Mouse (Mus musculus) kidney, adult 2 months (tissue): Measurements from ENCODE around the gene Caln1.

Experiments used
- CTCF ChIP-seq: fragments of 200-500 bp; conservative IDR thresholded peaks from 2 replicates; pipeline ENCODE4 v1.5.1; 2011; ENCODE audit warnings: low read depth, mild to moderate bottlenecking, control low read depth, low read length, moderate library complexity, mixed read lengths; ENCODE audit not compliant: insufficient read depth, insufficient read length
- POLR2A ChIP-seq: fragments of 200-500 bp; IDR thresholded peaks from one replicate; pipeline ENCODE4 v1.6.1; 2011; ENCODE audit warnings: low read depth, low read length, control low read depth

DNA sequence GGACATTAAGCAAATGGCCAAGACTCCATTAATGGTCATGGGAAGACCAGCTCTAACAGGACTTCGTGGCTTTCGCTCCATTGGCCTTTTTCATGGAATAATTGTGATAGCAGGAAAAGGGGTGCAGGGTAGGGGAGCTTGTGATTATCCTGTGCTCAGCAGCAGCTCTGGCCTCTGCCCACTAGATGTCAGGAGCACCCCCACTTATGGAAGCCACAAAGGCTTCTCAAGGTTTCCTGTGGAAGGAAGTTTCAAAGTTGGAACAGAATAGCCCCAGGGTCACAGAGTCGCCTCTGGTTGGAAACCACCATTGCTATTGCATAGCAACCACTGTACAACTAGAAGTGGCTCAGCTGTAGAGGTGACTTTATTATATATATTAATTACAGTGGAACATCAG is 48.8 kb upstream of the Caln1 start:
- TF ChIP-seq CTCF (peak; percentile 38), POLR2A (no peak)
